Mouse (Mus musculus) heart, postnatal 0 days (tissue): ENCODE measurements at regions not wholly inside any gene's neighbourhood (a gene's known extent, or its start where the extent isn't known, plus 50 kb on each side); places are given as distances from the start of the nearest gene placed in this dataset.

Source experiments
- ATAC-seq: fragments of 200-750 bp; cut with Nextera tagmentation; 2 replicates; pipeline ENCODE4 v1.8.0; 2017; ENCODE audit warnings: low read depth, moderate number of reproducible peaks, moderate library complexity; ENCODE audit not compliant: insufficient read depth
- DNase-seq: peaks from one replicate; pipeline ENCODE4 v3.0.0-alpha.2; 2016; ENCODE audit warnings: low spot score
- H3K27ac ChIP-seq: fragments of 300-500 bp; sonication (generic); 2 replicates; pipeline ENCODE4 v1.5.1; 2014; ENCODE audit warnings: low read depth, mild to moderate bottlenecking
- H3K27me3 ChIP-seq: fragments of 300-500 bp; sonication (generic); 2 replicates; pipeline ENCODE4 v1.6.1; 2014; ENCODE audit warnings: low read length, mixed read lengths; ENCODE audit not compliant: control insufficient read depth, insufficient read depth
- H3K36me3 ChIP-seq: fragments of 300-500 bp; sonication (generic); replicated peaks from 2 replicates; pipeline ENCODE4 v1.6.1; 2014; ENCODE audit warnings: low read length, mixed read lengths; ENCODE audit not compliant: control insufficient read depth, insufficient read depth
- H3K4me1 ChIP-seq: fragments of 300-500 bp; sonication (generic); 2 replicates; pipeline ENCODE4 v1.6.1; 2014; ENCODE audit warnings: antibody characterized with exemption; ENCODE audit not compliant: control insufficient read depth, insufficient read depth
- H3K4me2 ChIP-seq: fragments of 300-500 bp; sonication (generic); 2 replicates; pipeline ENCODE4 v1.6.1; 2014; ENCODE audit warnings: low read depth, mild to moderate bottlenecking, low read length, moderate library complexity
- H3K4me3 ChIP-seq: fragments of 300-500 bp; sonication (generic); 2 replicates; pipeline ENCODE4 v1.5.1; 2014; ENCODE audit warnings: low read depth, low read length
- H3K9ac ChIP-seq: fragments of 300-500 bp; sonication (generic); replicated peaks from 2 replicates; pipeline ENCODE4 v1.6.1; 2014; ENCODE audit warnings: low read depth, low read length, mixed read lengths
- H3K9me3 ChIP-seq: fragments of 300-500 bp; sonication (generic); replicated peaks from 2 replicates; pipeline ENCODE4 v1.6.1; 2016; ENCODE audit warnings: low read length; ENCODE audit not compliant: control insufficient read depth
- CTCF ChIP-seq: IDR thresholded peaks from 2 replicates; pipeline ENCODE4 v1.5.1; 2016; ENCODE audit warnings: antibody characterized with exemption, control low read depth, low read depth
- EP300 ChIP-seq: IDR thresholded peaks from 2 replicates; pipeline ENCODE4 v1.6.1; 2016; ENCODE audit warnings: antibody characterized with exemption, low read depth
- WGBS: fragments of 180-500 bp; shearing (Covaris S2); extraction: QIAGEN DNeasy Blood & Tissue Kit; methylation state at CpG from one replicate; pipeline ENCODE4 v1.1.7; 2014; 5-methylcytosine and 5-hydroxymethylcytosine counted together

GRCm38 (mm10) chr13:46222031-46222430, 51.5 kb upstream of the Stmnd1 start:
- TF ChIP-seq CTCF (no peak), EP300 (no peak)
- H3K9me3 ChIP-seq = no peaks in the 10 kb centered on the region
- no peaks in the 10 kb centered on the region for H3K27me3 ChIP-seq
- no peak for ATAC-seq
- H3K4me1 ChIP-seq = peaks cover 6% of the 10 kb centered on the region; the same call in 1 of the 2 replicates
- no peak overlapping the region for H3K4me2 ChIP-seq
- WGBS = 63% methylated on average over 7 of the region's 7 CpGs
- no peak for DNase-seq
- no peaks in the 10 kb centered on the region for H3K36me3 ChIP-seq
- no peak overlapping the region for H3K27ac ChIP-seq
- no peak overlapping the region for H3K9ac ChIP-seq
- H3K4me3 ChIP-seq = no peak overlapping the region

- DNase-seq = no peak
- H3K27me3 ChIP-seq = no peaks in the 10 kb centered on the region
Measured at GRCm38 (mm10) chr13:46218101-46218701, 55.3 kb upstream of the Stmnd1 start.

GRCm38 (mm10) chr13:46216954-46217838, 56.3 kb upstream of the Stmnd1 start:
- TF ChIP-seq EP300 (no peak), CTCF (no peak)

More at GRCm38 (mm10) chr13:46218101-46218701, 55.3 kb upstream of the Stmnd1 start:
- TF ChIP-seq EP300 = no peak
- Histone ChIP-seq H3K4me3 (no peak overlapping the region), H3K27ac (no peak overlapping the region), H3K9me3 (no peaks in the 10 kb centered on the region), H3K9ac (no peak overlapping the region), H3K4me2 (peak overlapping the region; percentile 29; the same call in 1 of the 2 replicates), H3K4me1 (no peaks in the 10 kb centered on the region), H3K36me3 (no peaks in the 10 kb centered on the region)
- ATAC-seq = no peak
- whole genome bisulfite sequencing = 70% methylated on average over 20 of the region's 20 CpGs

GRCm38 (mm10) chr13:46203551-46203950, 70.0 kb upstream of the Stmnd1 start:
- 48% methylated on average over 3 of the region's 3 CpGs for WGBS
- no peak overlapping the region for H3K4me3 ChIP-seq
- no peaks in the 10 kb centered on the region for H3K27me3 ChIP-seq
- TF ChIP-seq CTCF (no peak), EP300 (no peak)
- no peaks in the 10 kb centered on the region for H3K36me3 ChIP-seq
- H3K4me1 ChIP-seq = no peaks in the 10 kb centered on the region
- ATAC-seq (no peak), DNase-seq (no peak)
- H3K4me2 ChIP-seq = no peak overlapping the region
- H3K27ac ChIP-seq = no peak overlapping the region
- H3K9ac ChIP-seq = no peak overlapping the region
- H3K9me3 ChIP-seq = no peaks in the 10 kb centered on the region

More at GRCm38 (mm10) chr13:46216954-46217838, 56.3 kb upstream of the Stmnd1 start:
- 77% methylated on average over 9 of the region's 9 CpGs for WGBS
- Histone ChIP-seq H3K27ac (no peak overlapping the region), H3K4me1 (no peaks in the 10 kb centered on the region), H3K9me3 (no peaks in the 10 kb centered on the region), H3K27me3 (no peaks in the 10 kb centered on the region), H3K4me2 (no peak overlapping the region), H3K4me3 (no peak overlapping the region), H3K36me3 (no peaks in the 10 kb centered on the region), H3K9ac (no peak overlapping the region)
- ATAC-seq (no peak), DNase-seq (no peak)

- WGBS = 89% methylated on average over 6 of the region's 6 CpGs
- no peak for TF ChIP-seq EP300
- Histone ChIP-seq H3K4me2 (no peak overlapping the region), H3K36me3 (no peaks in the 10 kb centered on the region), H3K27ac (no peak overlapping the region), H3K4me3 (no peak overlapping the region), H3K27me3 (no peaks in the 10 kb centered on the region), H3K9me3 (no peaks in the 10 kb centered on the region), H3K4me1 (no peaks in the 10 kb centered on the region), H3K9ac (no peak overlapping the region)
- DNase-seq (no peak), ATAC-seq (no peak)
Measured at GRCm38 (mm10) chr13:46202586-46202985, 70.9 kb upstream of the Stmnd1 start.
